Mouse (Mus musculus): ENCODE results near the gene Zbtb16. TPM values are rescaled to one million over a fixed set of nuclear protein-coding genes. Genes with fewer than 3 reads are reported as not detected.

The Zbtb16 gene
- polyA plus RNA-seq, 1 experiment from 2014 or later: 6.0 TPM

DNA sequence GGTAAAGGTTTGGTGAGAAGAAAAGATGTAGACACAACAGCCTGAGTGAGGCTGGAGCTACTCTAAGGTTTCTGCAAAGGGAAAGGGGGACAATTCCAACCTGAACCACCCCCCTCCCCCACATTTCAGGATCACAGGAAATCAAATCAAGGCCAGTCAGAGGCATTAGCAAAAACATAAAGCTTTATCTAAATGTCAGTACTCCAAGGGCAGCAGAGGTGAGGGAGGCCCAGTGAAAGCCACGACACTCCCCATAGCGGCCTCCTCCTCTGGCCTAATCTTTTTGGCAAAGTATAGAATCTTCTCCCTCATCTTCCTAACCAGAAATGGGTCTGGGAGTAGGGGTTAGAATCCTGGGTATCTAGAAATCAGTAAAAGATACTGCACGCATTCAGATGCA, 113.0 kb downstream of the Zbtb16 start:
- 41% methylated on average over 3 of the region's 3 CpGs for WGBS
- Histone ChIP-seq H3K27me3 (ENCODE audit: control insufficient read depth, insufficient read depth, low read length) (no peaks in the 10 kb centered on the region), H3K9ac (replicated peaks; ENCODE audit: low read length) (no peak overlapping the region), H3K27ac (replicated peaks; ENCODE audit: low read depth, low read length) (no peak overlapping the region), H3K4me2 (ENCODE audit: low read length) (no peak overlapping the region), H3K4me3 (replicated peaks; ENCODE audit: low read depth, low read length) (no peak overlapping the region), H3K4me1 (ENCODE audit: control insufficient read depth, insufficient read depth, low read length) (peaks cover 20% of the 10 kb centered on the region), H3K9me3 (ENCODE audit: control insufficient read depth, low read length) (no peaks in the 10 kb centered on the region), H3K36me3 (ENCODE audit: control insufficient read depth, insufficient read depth, low read length) (no peaks in the 10 kb centered on the region)
- DNase-seq (no peak), ATAC-seq (ENCODE audit: low FRiP score, low TSS enrichment) (no peak)

- no peak for ATAC-seq (ENCODE audit: low FRiP score, low TSS enrichment)
Measured at GRCm38 (mm10) chr9:48722261-48722920, 113.6 kb downstream of the Zbtb16 start.

GRCm38 (mm10) chr9:48721655-48722054, 114.4 kb downstream of the Zbtb16 start:
- Histone ChIP-seq H3K27me3 (ENCODE audit: control insufficient read depth, insufficient read depth, low read length) (no peaks in the 10 kb centered on the region), H3K4me3 (replicated peaks; ENCODE audit: low read depth, low read length) (no peak overlapping the region), H3K27ac (replicated peaks; ENCODE audit: low read depth, low read length) (no peak overlapping the region), H3K4me2 (ENCODE audit: low read length) (no peak overlapping the region), H3K4me1 (ENCODE audit: control insufficient read depth, insufficient read depth, low read length) (peaks cover 20% of the 10 kb centered on the region), H3K9me3 (ENCODE audit: control insufficient read depth, low read length) (no peaks in the 10 kb centered on the region), H3K36me3 (ENCODE audit: control insufficient read depth, insufficient read depth, low read length) (no peaks in the 10 kb centered on the region), H3K9ac (replicated peaks; ENCODE audit: low read length) (no peak overlapping the region)
- DNase-seq (no peak), ATAC-seq (ENCODE audit: low FRiP score, low TSS enrichment) (no peak)
- 89% methylated on average over 6 of the region's 6 CpGs for WGBS

More at GRCm38 (mm10) chr9:48722261-48722920, 113.6 kb downstream of the Zbtb16 start:
- H3K27me3 ChIP-seq (ENCODE audit: control insufficient read depth, insufficient read depth, low read length): no peaks in the 10 kb centered on the region
- H3K9me3 ChIP-seq (ENCODE audit: control insufficient read depth, low read length): no peaks in the 10 kb centered on the region
- H3K36me3 ChIP-seq (ENCODE audit: control insufficient read depth, insufficient read depth, low read length): no peaks in the 10 kb centered on the region
- H3K27ac ChIP-seq (replicated peaks; ENCODE audit: low read depth, low read length): no peak overlapping the region
- no peak overlapping the region for H3K9ac ChIP-seq (replicated peaks; ENCODE audit: low read length)
- 98% methylated on average over 3 of the region's 3 CpGs for WGBS
- H3K4me3 ChIP-seq (replicated peaks; ENCODE audit: low read depth, low read length): no peak overlapping the region
- peaks cover 20% of the 10 kb centered on the region for H3K4me1 ChIP-seq (ENCODE audit: control insufficient read depth, insufficient read depth, low read length)
- no peak overlapping the region for H3K4me2 ChIP-seq (ENCODE audit: low read length)
- DNase-seq: no peak

- Histone ChIP-seq H3K4me3 (replicated peaks; ENCODE audit: low read depth, low read length) (no peak overlapping the region), H3K4me2 (ENCODE audit: low read length) (no peak overlapping the region), H3K36me3 (ENCODE audit: control insufficient read depth, insufficient read depth, low read length) (no peaks in the 10 kb centered on the region), H3K27me3 (ENCODE audit: control insufficient read depth, insufficient read depth, low read length) (no peaks in the 10 kb centered on the region), H3K9me3 (ENCODE audit: control insufficient read depth, low read length) (no peaks in the 10 kb centered on the region), H3K27ac (replicated peaks; ENCODE audit: low read depth, low read length) (no peak overlapping the region), H3K4me1 (ENCODE audit: control insufficient read depth, insufficient read depth, low read length) (peaks cover 20% of the 10 kb centered on the region), H3K9ac (replicated peaks; ENCODE audit: low read length) (no peak overlapping the region)
- DNase-seq: no peak
- ATAC-seq (ENCODE audit: low FRiP score, low TSS enrichment): no peak
- 77% methylated on average over 3 of the region's 3 CpGs for WGBS
Measured at GRCm38 (mm10) chr9:48721172-48721571, 114.8 kb downstream of the Zbtb16 start.

DNA sequence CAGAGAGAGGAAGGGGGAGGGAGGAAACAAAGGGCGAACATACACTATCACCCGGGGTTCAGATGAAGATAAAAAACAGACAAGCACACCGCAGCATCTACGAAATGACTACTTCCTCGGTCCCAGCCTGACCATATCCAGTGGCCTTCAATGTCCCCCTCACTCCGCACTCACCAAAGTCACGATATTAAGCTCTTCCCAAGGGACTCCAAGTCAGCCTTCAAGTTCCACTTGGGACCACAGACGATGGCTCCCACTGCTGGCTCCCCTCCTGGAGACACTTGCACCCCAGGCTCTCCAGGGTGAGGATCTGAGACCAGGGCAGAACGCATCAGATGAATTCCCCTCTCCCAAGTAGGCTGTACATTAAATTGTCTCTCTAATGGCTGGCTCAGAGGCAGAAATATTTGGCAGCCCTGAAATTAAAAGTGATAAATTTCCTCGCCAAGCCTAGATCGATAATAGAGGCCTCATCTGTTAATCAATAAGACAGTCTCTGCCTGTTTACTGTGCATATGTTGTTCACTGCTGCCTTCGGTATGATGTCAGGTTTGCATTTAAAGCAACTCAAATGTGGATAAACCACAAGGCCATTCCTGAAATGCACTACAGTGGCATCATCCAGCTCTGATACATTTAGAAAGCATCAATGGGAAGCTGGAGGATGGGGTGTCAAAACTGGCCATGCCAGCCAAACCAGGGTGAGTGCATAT, 115.6 kb downstream of the Zbtb16 start:
- Histone ChIP-seq H3K9me3 (ENCODE audit: control insufficient read depth, low read length) (no peaks in the 10 kb centered on the region), H3K36me3 (ENCODE audit: control insufficient read depth, insufficient read depth, low read length) (no peaks in the 10 kb centered on the region), H3K4me1 (ENCODE audit: control insufficient read depth, insufficient read depth, low read length) (peaks cover 20% of the 10 kb centered on the region), H3K27ac (replicated peaks; ENCODE audit: low read depth, low read length) (peak overlapping the region; percentile 52; the same call in 1 of the 2 replicates), H3K4me2 (ENCODE audit: low read length) (no peak overlapping the region), H3K27me3 (ENCODE audit: control insufficient read depth, insufficient read depth, low read length) (no peaks in the 10 kb centered on the region), H3K4me3 (replicated peaks; ENCODE audit: low read depth, low read length) (no peak overlapping the region), H3K9ac (replicated peaks; ENCODE audit: low read length) (no peak overlapping the region)
- DNase-seq (no peak), ATAC-seq (ENCODE audit: low FRiP score, low TSS enrichment) (no peak)
- 88% methylated on average over 12 of the region's 12 CpGs for WGBS

- ATAC-seq (ENCODE audit: low FRiP score, low TSS enrichment) (no peak), DNase-seq (no peak)
- H3K36me3 ChIP-seq (ENCODE audit: control insufficient read depth, insufficient read depth, low read length): no peaks in the 10 kb centered on the region
- WGBS: 86% methylated on average over 4 of the region's 4 CpGs
- no peak overlapping the region for H3K9ac ChIP-seq (replicated peaks; ENCODE audit: low read length)
- no peak overlapping the region for H3K4me3 ChIP-seq (replicated peaks; ENCODE audit: low read depth, low read length)
- no peak overlapping the region for H3K4me2 ChIP-seq (ENCODE audit: low read length)
- no peak overlapping the region for H3K27ac ChIP-seq (replicated peaks; ENCODE audit: low read depth, low read length)
- H3K4me1 ChIP-seq (ENCODE audit: control insufficient read depth, insufficient read depth, low read length): peaks cover 20% of the 10 kb centered on the region
- no peaks in the 10 kb centered on the region for H3K9me3 ChIP-seq (ENCODE audit: control insufficient read depth, low read length)
- H3K27me3 ChIP-seq (ENCODE audit: control insufficient read depth, insufficient read depth, low read length): no peaks in the 10 kb centered on the region
Measured at GRCm38 (mm10) chr9:48719619-48720018, 116.4 kb downstream of the Zbtb16 start.

DNA sequence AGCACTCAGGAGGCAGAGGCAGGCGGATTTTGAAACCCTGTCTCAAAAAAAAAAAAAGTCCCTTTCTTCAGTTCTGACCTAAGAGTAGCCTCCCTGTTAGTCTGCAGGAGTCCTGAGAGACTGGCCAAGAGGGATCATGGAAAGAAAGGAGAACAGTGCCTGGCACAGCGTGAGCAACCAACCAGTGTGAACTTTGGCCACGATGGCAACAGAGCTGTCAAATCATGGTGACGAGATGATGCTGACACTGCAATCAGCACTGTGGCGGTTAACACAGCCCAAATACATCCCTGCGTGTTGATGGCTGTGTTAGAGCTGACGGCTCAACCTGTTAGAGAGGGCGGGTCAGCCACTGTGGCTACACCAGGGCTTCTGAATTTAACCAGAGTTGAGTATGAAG, 119.5 kb downstream of the Zbtb16 start:
- H3K4me2 ChIP-seq (ENCODE audit: low read length): no peak overlapping the region
- H3K4me3 ChIP-seq (replicated peaks; ENCODE audit: low read depth, low read length): no peak overlapping the region
- H3K27ac ChIP-seq (replicated peaks; ENCODE audit: low read depth, low read length): no peak overlapping the region
- 77% methylated on average over 8 of the region's 8 CpGs for WGBS
- no peak overlapping the region for H3K9ac ChIP-seq (replicated peaks; ENCODE audit: low read length)
- ATAC-seq (ENCODE audit: low FRiP score, low TSS enrichment): no peak
- no peaks in the 10 kb centered on the region for H3K9me3 ChIP-seq (ENCODE audit: control insufficient read depth, low read length)
- H3K4me1 ChIP-seq (ENCODE audit: control insufficient read depth, insufficient read depth, low read length): peaks cover 6% of the 10 kb centered on the region; the same call in 1 of the 2 replicates
- no peak for DNase-seq
- H3K27me3 ChIP-seq (ENCODE audit: control insufficient read depth, insufficient read depth, low read length): no peaks in the 10 kb centered on the region
- H3K36me3 ChIP-seq (ENCODE audit: control insufficient read depth, insufficient read depth, low read length): no peaks in the 10 kb centered on the region

DNA sequence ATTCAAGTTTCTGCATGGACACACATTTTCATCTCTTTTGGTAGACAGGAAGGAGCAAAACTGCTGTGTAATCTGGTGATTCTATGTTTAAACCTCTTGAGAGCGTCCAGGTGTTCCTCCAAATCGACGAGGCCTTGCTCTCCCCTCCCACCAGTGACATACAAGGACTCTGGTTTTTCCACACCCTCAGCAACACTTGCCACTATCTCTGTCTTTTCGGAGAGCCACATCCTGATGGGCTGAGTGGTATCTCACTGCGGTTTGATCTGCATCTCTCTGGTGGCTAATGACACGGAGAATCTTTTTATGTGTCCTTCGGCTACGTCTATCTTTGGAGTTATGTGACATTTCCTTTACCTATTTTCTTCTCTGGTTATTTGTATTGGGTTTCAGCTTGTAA, 121.0 kb downstream of the Zbtb16 start:
- Histone ChIP-seq H3K9ac (replicated peaks; ENCODE audit: low read length) (no peak overlapping the region), H3K36me3 (ENCODE audit: control insufficient read depth, insufficient read depth, low read length) (no peaks in the 10 kb centered on the region), H3K9me3 (ENCODE audit: control insufficient read depth, low read length) (no peaks in the 10 kb centered on the region), H3K27ac (replicated peaks; ENCODE audit: low read depth, low read length) (no peak overlapping the region), H3K4me1 (ENCODE audit: control insufficient read depth, insufficient read depth, low read length) (0 out of 2 replicates have a peak, but pooled peaks cover 12% of the 10 kb centered on the region), H3K4me2 (ENCODE audit: low read length) (no peak overlapping the region), H3K27me3 (ENCODE audit: control insufficient read depth, insufficient read depth, low read length) (no peaks in the 10 kb centered on the region), H3K4me3 (replicated peaks; ENCODE audit: low read depth, low read length) (no peak overlapping the region)
- WGBS: 88% methylated on average over 8 of the region's 8 CpGs
- ATAC-seq (ENCODE audit: low FRiP score, low TSS enrichment): no peak
- DNase-seq: no peak

DNA sequence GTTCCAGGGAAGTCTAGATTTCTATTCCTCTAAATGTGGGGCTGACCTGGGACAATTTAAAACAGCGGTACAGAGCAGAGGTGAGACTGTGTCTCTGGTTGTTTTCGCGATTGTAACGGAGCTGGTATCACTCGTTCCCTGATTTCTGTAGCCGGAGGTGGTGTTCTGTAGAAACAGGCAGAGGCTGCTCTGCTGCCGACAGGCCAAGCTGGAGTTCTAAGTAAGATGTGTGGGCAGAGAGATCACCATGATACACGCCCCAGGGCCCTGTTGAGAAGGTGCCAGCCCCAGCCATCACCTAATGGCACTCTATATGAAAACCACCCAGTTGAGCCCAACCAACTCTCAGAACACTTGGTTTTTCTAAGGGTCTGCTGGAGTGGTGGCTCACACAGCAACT, 122.2 kb downstream of the Zbtb16 start:
- Histone ChIP-seq H3K4me1 (ENCODE audit: control insufficient read depth, insufficient read depth, low read length) (0 out of 2 replicates have a peak, but pooled peaks cover 12% of the 10 kb centered on the region), H3K36me3 (ENCODE audit: control insufficient read depth, insufficient read depth, low read length) (no peaks in the 10 kb centered on the region), H3K4me3 (replicated peaks; ENCODE audit: low read depth, low read length) (no peak overlapping the region), H3K27ac (replicated peaks; ENCODE audit: low read depth, low read length) (no peak overlapping the region), H3K9me3 (ENCODE audit: control insufficient read depth, low read length) (no peaks in the 10 kb centered on the region), H3K9ac (replicated peaks; ENCODE audit: low read length) (no peak overlapping the region), H3K4me2 (ENCODE audit: low read length) (no peak overlapping the region), H3K27me3 (ENCODE audit: control insufficient read depth, insufficient read depth, low read length) (no peaks in the 10 kb centered on the region)
- DNase-seq (no peak), ATAC-seq (ENCODE audit: low FRiP score, low TSS enrichment) (no peak)
- 92% methylated on average over 8 of the region's 8 CpGs for WGBS
